Mouse (Mus musculus): ENCODE measurements around the gene Zyg11b.

DNA sequence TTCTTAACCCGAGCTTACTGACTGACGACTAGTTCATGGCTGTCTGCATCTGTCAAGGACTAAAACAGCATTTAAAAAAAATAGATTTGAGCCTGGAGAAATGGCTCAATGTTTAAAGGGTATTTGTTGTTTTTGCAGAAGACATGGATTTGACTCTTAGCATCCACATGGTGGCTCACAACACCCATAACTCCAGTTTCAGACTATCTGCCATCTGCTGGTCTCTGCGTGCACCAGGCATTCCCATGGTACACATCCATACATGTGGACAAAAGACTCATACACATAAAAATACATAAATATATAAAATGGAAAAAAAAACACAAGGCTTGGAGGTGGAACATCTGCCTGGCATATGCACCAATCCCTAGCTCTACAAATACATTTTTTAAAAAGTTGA, 51.6 kb downstream of the Zyg11b start:
- TF ChIP-seq POLR2A (IDR thresholded peaks at IDR 0.05; ENCODE audit: low read depth, low read length) (no peak), CTCF (IDR thresholded peaks at IDR 0.05; ENCODE audit: borderline replicate concordance, insufficient read depth, low read length) (0 out of 2 replicates have a peak, but pooled peaks have one; percentile 6)
